17 mouse cellular contexts compared by ENCODE assay signal in genomic region chr1:73957428-73957827, GRCm38 (mm10).
A peak's percentile ranks its signal among the peaks of the same experiment; 100 is the strongest.
DNase-seq lines count a peak whose midpoint lies in the region; ATAC-seq and TF ChIP-seq lines count a peak whose summit lies in the region.
"Had no signal": no experiment of that assay in that cellular context is flagged by ENCODE, and none has a peak within 500 bp of the region (broad histone marks: within the 10 kb centered on the region; RNA-seq: fewer than 3 reads in every experiment).

No protein-coding gene starts in this region.

- TF ChIP-seq CTCF in kidney, adult 2 months (conservative IDR thresholded peaks at IDR 0.05; ENCODE audit: insufficient read depth, insufficient read length, low read depth, low read length), result no peak
- TF ChIP-seq CTCF in heart, postnatal 0 days (IDR thresholded peaks at IDR 0.05; ENCODE audit: low read depth), result no peak

- WGBS in heart, embryonic 11.5 days (ENCODE audit: insufficient replicate concordance), result 64% methylated on average over 4 of the region's 4 CpGs
- 64% methylated on average over 4 of the region's 4 CpGs for WGBS in kidney, adult 2 months
- WGBS in kidney, embryonic 16.5 days, result 80% methylated on average over 4 of the region's 4 CpGs
- WGBS in heart, postnatal 0 days, result 56% methylated on average over 4 of the region's 4 CpGs

- ATAC-seq in heart, embryonic 11.5 days (replicated peaks; ENCODE audit: insufficient number of reproducible peaks, low FRiP score, low TSS enrichment), result no peak
- ATAC-seq in kidney, embryonic 16.5 days (ENCODE audit: low FRiP score, low TSS enrichment), result no peak
- no peak for ATAC-seq in heart, postnatal 0 days (ENCODE audit: insufficient read depth, low read depth)
- ATAC-seq: forebrain, embryonic 15.5 days; midbrain, embryonic 16.5 days had no signal

- peak overlapping the region; percentile 30 for H3K27ac ChIP-seq in heart, embryonic 11.5 days (ENCODE audit: low read depth, low read length)
- 0 out of 2 replicates have a peak overlapping the region, but pooled peaks have one; percentile 24 for H3K27ac ChIP-seq in kidney, adult 2 months (ENCODE audit: insufficient read depth, low read depth, low read length)
- H3K27ac ChIP-seq in kidney, embryonic 16.5 days (ENCODE audit: low read length), result no peak overlapping the region
- peak overlapping the region; percentile 72 for H3K27ac ChIP-seq in heart, postnatal 0 days (ENCODE audit: low read depth)
- H3K27ac ChIP-seq: embryonic facial prominence, embryonic 10.5 days; forebrain, embryonic 15.5 days had no signal

- H3K4me3 ChIP-seq in heart, embryonic 11.5 days (ENCODE audit: low read depth, low read length), result no peak overlapping the region
- no peak overlapping the region for H3K4me3 ChIP-seq in kidney, adult 2 months (ENCODE audit: insufficient read depth, low read depth, low read length)
- H3K4me3 ChIP-seq in kidney, embryonic 16.5 days (ENCODE audit: low read length), result no peak overlapping the region
- no peak overlapping the region for H3K4me3 ChIP-seq in heart, postnatal 0 days (ENCODE audit: low read depth, low read length)
- no peak overlapping the region for H3K4me3 ChIP-seq in myocyte
- H3K4me3 ChIP-seq: embryonic facial prominence, embryonic 10.5 days; erythroblast, embryonic 14.5 days; forebrain, embryonic 15.5 days; limb, embryonic 13.5 days; megakaryocyte, embryonic 14.5 days had no signal

- peaks cover 12% of the 10 kb centered on the region for H3K36me3 ChIP-seq in heart, embryonic 11.5 days (ENCODE audit: control insufficient read depth, insufficient read depth, low read length)
- peaks cover 13% of the 10 kb centered on the region for H3K36me3 ChIP-seq in kidney, adult 2 months (ENCODE audit: control insufficient read depth, insufficient read depth, low read length)
- H3K36me3 ChIP-seq in kidney, embryonic 16.5 days (ENCODE audit: insufficient read depth, low read length), result peaks cover 16% of the 10 kb centered on the region
- H3K36me3 ChIP-seq in heart, postnatal 0 days (replicated peaks; ENCODE audit: control insufficient read depth, insufficient read depth, low read length), result peaks cover 32% of the 10 kb centered on the region
- peaks cover 7% of the 10 kb centered on the region for H3K36me3 ChIP-seq in myocyte (ENCODE audit: control insufficient read depth, insufficient read depth)
- H3K36me3 ChIP-seq: forebrain, embryonic 15.5 days had no signal

- H3K9me3 ChIP-seq in heart, embryonic 11.5 days (replicated peaks; ENCODE audit: control insufficient read depth, low read length), result no peaks in the 10 kb centered on the region
- H3K9me3 ChIP-seq in kidney, embryonic 16.5 days (ENCODE audit: low read length), result no peaks in the 10 kb centered on the region
- H3K9me3 ChIP-seq in heart, postnatal 0 days (replicated peaks; ENCODE audit: control insufficient read depth, low read length), result no peaks in the 10 kb centered on the region
- H3K9me3 ChIP-seq: embryonic facial prominence, embryonic 10.5 days; forebrain, embryonic 15.5 days; limb, embryonic 13.5 days; megakaryocyte, embryonic 14.5 days had no signal

- H3K4me1 ChIP-seq in heart, embryonic 11.5 days (ENCODE audit: control insufficient read depth, insufficient read depth, low read length), result peaks cover 75% of the 10 kb centered on the region
- peaks cover 32% of the 10 kb centered on the region for H3K4me1 ChIP-seq in kidney, adult 2 months (ENCODE audit: control insufficient read depth, insufficient read depth, low read length)
- peaks cover 33% of the 10 kb centered on the region for H3K4me1 ChIP-seq in kidney, embryonic 16.5 days (ENCODE audit: insufficient read depth, low read length)
- H3K4me1 ChIP-seq in heart, postnatal 0 days (ENCODE audit: control insufficient read depth, insufficient read depth), result peaks cover 86% of the 10 kb centered on the region

- TF ChIP-seq POLR2A in kidney, adult 2 months (IDR thresholded peaks at IDR 0.05; ENCODE audit: low read depth, low read length), result no peak
- TF ChIP-seq POLR2A in myocyte (IDR thresholded peaks at IDR 0.05; ENCODE audit: insufficient read length, low read depth), result no peak

- DNase-seq in heart, postnatal 4 days, result no peak
- DNase-seq in kidney, adult 2 months, result no peak
- no peak for DNase-seq in heart, postnatal 0 days (ENCODE audit: low spot score)
- no peak for DNase-seq in thymus, postnatal 4 days
- no peak for DNase-seq in testis, postnatal 14 days (ENCODE audit: low spot score)
- DNase-seq: adrenal gland, postnatal 10 days; cerebellum, adult 11-12 months; cerebellum, postnatal 25 days had no signal

- H3K27me3 ChIP-seq in heart, embryonic 11.5 days (ENCODE audit: control insufficient read depth, insufficient read depth, low read length), result no peaks in the 10 kb centered on the region
- no peaks in the 10 kb centered on the region for H3K27me3 ChIP-seq in kidney, adult 2 months (replicated peaks; ENCODE audit: control insufficient read depth, insufficient read depth, low read length)
- H3K27me3 ChIP-seq in kidney, embryonic 16.5 days (ENCODE audit: insufficient read depth, low read length), result no peaks in the 10 kb centered on the region
- H3K27me3 ChIP-seq in heart, postnatal 0 days (ENCODE audit: control insufficient read depth, insufficient read depth, low read length), result no peaks in the 10 kb centered on the region
- no peaks in the 10 kb centered on the region for H3K27me3 ChIP-seq in myocyte (ENCODE audit: control insufficient read depth, insufficient read depth, insufficient read length)
- H3K27me3 ChIP-seq: forebrain, embryonic 15.5 days; limb, embryonic 13.5 days had no signal

- peaks cover 87% of the 10 kb centered on the region for H3K79me2 ChIP-seq in myocyte (ENCODE audit: control insufficient read depth, insufficient read depth)

- H3K9ac ChIP-seq in heart, embryonic 11.5 days (ENCODE audit: low read depth, low read length), result no peak overlapping the region
- H3K9ac ChIP-seq in kidney, embryonic 16.5 days (replicated peaks; ENCODE audit: low read length), result no peak overlapping the region
- H3K9ac ChIP-seq in heart, postnatal 0 days (replicated peaks; ENCODE audit: low read depth, low read length), result peak overlapping the region; percentile 26; the same call in 1 of the 2 replicates
- H3K9ac ChIP-seq: forebrain, embryonic 15.5 days; limb, embryonic 13.5 days had no signal

- H3ac ChIP-seq in myocyte (ENCODE audit: control insufficient read depth, insufficient read length), result no peak overlapping the region

- no peak for TF ChIP-seq EP300 in heart, postnatal 0 days (IDR thresholded peaks at IDR 0.05; ENCODE audit: low read depth)

- no peak overlapping the region for H3K4me2 ChIP-seq in heart, embryonic 11.5 days
- H3K4me2 ChIP-seq in kidney, embryonic 16.5 days (replicated peaks; ENCODE audit: low read depth, low read length), result no peak overlapping the region
- H3K4me2 ChIP-seq in heart, postnatal 0 days (ENCODE audit: low read depth, low read length), result no peak overlapping the region
- H3K4me2 ChIP-seq in myocyte (ENCODE audit: low read depth), result peak overlapping the region; percentile 93
- H3K4me2 ChIP-seq: forebrain, embryonic 15.5 days; limb, embryonic 13.5 days had no signal

TF ChIP-seq in myocyte, 11 proteins besides CTCF, POLR2A, EP300 and RAD21:
- TF ChIP-seq TCF3 (IDR thresholded peaks at IDR 0.05; ENCODE audit: insufficient read length, low read depth), result no peak
- TF ChIP-seq POLR2AphosphoS2 (IDR thresholded peaks at IDR 0.05; ENCODE audit: insufficient read length, low read depth), result no peak
- no peak for TF ChIP-seq SRF (IDR thresholded peaks at IDR 0.05; ENCODE audit: control insufficient read depth, insufficient read length, low read depth)
